Mouse (Mus musculus) embryonic facial prominence, embryonic 13.5 days (tissue): ENCODE data around the gene Akap10. TPM values are rescaled to one million over a fixed set of nuclear protein-coding genes. Genes with fewer than 3 reads are reported as not detected.
A peak's percentile ranks its signal among the peaks of the same experiment; 100 is the strongest.
"Not testable (repeated sequence)": the region's sequence is repeated elsewhere in the genome, so short reads cannot be mapped to it uniquely, and the experiment has no call there.

Experiments
- ATAC-seq: fragments of 200-750 bp; cut with Nextera tagmentation; 2 replicates; pipeline ENCODE4 v1.8.0; 2017; ENCODE audit warnings: low read depth; ENCODE audit not compliant: insufficient number of reproducible peaks, insufficient read depth, low FRiP score, low TSS enrichment
- H3K27ac ChIP-seq: fragments of 300-500 bp; sonication (generic); 2 replicates; pipeline ENCODE4 v1.5.1; 2015; ENCODE audit warnings: moderate library complexity, mild to moderate bottlenecking, inconsistent platforms
- H3K27me3 ChIP-seq: fragments of 300-500 bp; sonication (generic); 2 replicates; pipeline ENCODE4 v1.6.1; 2015; ENCODE audit warnings: mild to moderate bottlenecking, inconsistent platforms
- H3K36me3 ChIP-seq: fragments of 300-500 bp; sonication (generic); 2 replicates; pipeline ENCODE4 v1.6.1; 2015; ENCODE audit warnings: mild to moderate bottlenecking, inconsistent platforms
- H3K4me1 ChIP-seq: fragments of 300-500 bp; sonication (generic); 2 replicates; pipeline ENCODE4 v1.6.1; 2015; ENCODE audit warnings: inconsistent platforms
- H3K4me2 ChIP-seq: fragments of 300-500 bp; sonication (generic); 2 replicates; pipeline ENCODE4 v1.6.1; 2015; ENCODE audit warnings: moderate library complexity, mild to moderate bottlenecking, inconsistent platforms
- H3K4me3 ChIP-seq: fragments of 300-500 bp; sonication (generic); 2 replicates; pipeline ENCODE4 v1.5.1; 2015; ENCODE audit warnings: mild to moderate bottlenecking, inconsistent platforms
- H3K9ac ChIP-seq: fragments of 300-500 bp; sonication (generic); 2 replicates; pipeline ENCODE4 v1.6.1; 2015; ENCODE audit warnings: mild to moderate bottlenecking, inconsistent platforms
- H3K9me3 ChIP-seq: fragments of 300-500 bp; sonication (generic); 2 replicates; pipeline ENCODE4 v1.6.1; 2016; ENCODE audit warnings: inconsistent platforms
- WGBS: fragments of 180-500 bp; shearing (Covaris S2); methylation state at CpG from one replicate; pipeline ENCODE4 v1.1.7; 2015; ENCODE audit warnings: mixed read lengths; 5-methylcytosine and 5-hydroxymethylcytosine counted together
- polyA plus RNA-seq: library from polyadenylated mRNA; unstranded; fragments of >200 nt; fragmentation: Nextera tagmentation; extraction: Ambion mirVana; gene quantifications from 2 replicates; pipeline ENCODE4 v1.2.1, GENCODE M21; 2015

Akap10 gene
- polyA plus RNA-seq, 1 experiment from 2014 or later: 19.3 TPM

GRCm38 (mm10) chr11:61854211-61854987 lies 75.7 kb downstream of the Akap10 start:
- under 1% methylated on average over 87 of the region's 87 CpGs for WGBS
- H3K36me3 ChIP-seq: peaks cover 5% of the 10 kb centered on the region; the same call in 1 of the 2 replicates
- H3K4me1 ChIP-seq: peaks cover 5% of the 10 kb centered on the region
- peak overlapping the region; percentile 94 for H3K9ac ChIP-seq
- H3K4me2 ChIP-seq: peak overlapping the region; percentile 80
- peak overlapping the region; percentile 91 for H3K27ac ChIP-seq
- ATAC-seq: peak; percentile 67
- H3K4me3 ChIP-seq: peak overlapping the region; percentile 92
- H3K9me3 ChIP-seq: no peaks in the 10 kb centered on the region
- H3K27me3 ChIP-seq: no peaks in the 10 kb centered on the region

DNA sequence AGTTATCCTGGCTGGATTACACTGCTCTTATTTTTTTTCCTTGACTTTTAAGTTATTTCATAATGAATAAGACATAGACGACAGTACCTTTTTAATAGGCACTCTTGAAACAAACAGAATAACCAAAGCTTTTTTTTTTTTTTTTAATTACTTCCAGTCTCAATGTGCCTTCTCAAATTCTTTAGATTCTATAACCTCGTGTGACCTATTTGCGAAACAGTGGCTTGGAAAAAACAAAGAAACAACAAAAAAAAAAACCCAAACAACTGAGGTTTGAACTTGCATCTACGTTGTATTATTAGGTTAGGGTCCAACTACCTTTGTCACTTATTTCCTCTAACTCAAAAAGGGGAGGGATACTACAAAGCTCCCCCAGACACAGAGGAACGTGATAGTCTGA lies 76.4 kb downstream of the Akap10 start:
- no peak for ATAC-seq
- Histone ChIP-seq H3K9ac (peak overlapping the region; percentile 94), H3K27ac (peak overlapping the region; percentile 91), H3K36me3 (peaks cover 8% of the 10 kb centered on the region; the same call in 1 of the 2 replicates), H3K4me1 (peaks cover 5% of the 10 kb centered on the region), H3K4me2 (peak overlapping the region; percentile 80), H3K4me3 (peak overlapping the region; percentile 92), H3K27me3 (no peaks in the 10 kb centered on the region), H3K9me3 (no peaks in the 10 kb centered on the region)
- WGBS: 6% methylated on average over 5 of the region's 5 CpGs

GRCm38 (mm10) chr11:61852916-61853315 lies 77.1 kb downstream of the Akap10 start:
- H3K27ac ChIP-seq: no peak overlapping the region
- H3K9ac ChIP-seq: no peak overlapping the region
- no peak overlapping the region for H3K4me3 ChIP-seq
- no peaks in the 10 kb centered on the region for H3K27me3 ChIP-seq
- H3K4me1 ChIP-seq: peaks cover 5% of the 10 kb centered on the region
- H3K9me3 ChIP-seq: no peaks in the 10 kb centered on the region
- H3K4me2 ChIP-seq: peak overlapping the region; percentile 27
- peaks cover 8% of the 10 kb centered on the region; the same call in 1 of the 2 replicates for H3K36me3 ChIP-seq
- no peak for ATAC-seq

- ATAC-seq: no peak
- WGBS: 78% methylated on average over 3 of the region's 3 CpGs
- H3K27me3 ChIP-seq: no peaks in the 10 kb centered on the region
Measured at GRCm38 (mm10) chr11:61851195-61851594, 78.9 kb downstream of the Akap10 start.

DNA sequence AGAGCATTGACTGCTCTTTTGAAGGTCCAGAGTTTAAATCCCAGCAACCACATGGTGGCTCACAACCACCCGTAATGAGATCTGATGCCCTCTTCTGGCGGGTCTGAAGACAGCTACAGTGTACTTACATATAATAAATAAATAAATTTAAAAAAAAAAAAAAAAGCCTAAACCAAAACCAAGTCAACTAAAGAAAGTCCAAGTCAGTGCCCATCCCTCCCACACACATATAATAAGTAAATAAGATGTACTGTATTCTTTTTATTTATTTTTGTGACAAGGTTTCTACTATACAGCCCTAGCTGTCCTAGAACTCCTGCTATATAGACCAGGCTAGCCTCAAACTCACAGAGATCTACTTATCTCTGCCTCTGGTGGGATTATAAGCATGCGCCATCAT lies 89.4 kb downstream of the Akap10 start:
- H3K4me2 ChIP-seq, H3K9ac ChIP-seq, ATAC-seq, H3K27ac ChIP-seq, H3K4me3 ChIP-seq, H3K27me3 ChIP-seq, H3K9me3 ChIP-seq, H3K4me1 ChIP-seq: not testable (repeated sequence)
- WGBS: 67% methylated on average over 3 of the region's 3 CpGs
- H3K36me3 ChIP-seq: peaks cover 46% of the 10 kb centered on the region

More at GRCm38 (mm10) chr11:61851195-61851594, 78.9 kb downstream of the Akap10 start:
- H3K9me3 ChIP-seq: no peaks in the 10 kb centered on the region
- no peak overlapping the region for H3K4me3 ChIP-seq
- peaks cover 5% of the 10 kb centered on the region for H3K4me1 ChIP-seq
- no peak overlapping the region for H3K9ac ChIP-seq
- peaks cover 8% of the 10 kb centered on the region; the same call in 1 of the 2 replicates for H3K36me3 ChIP-seq
- H3K27ac ChIP-seq: no peak overlapping the region
- no peak overlapping the region for H3K4me2 ChIP-seq

GRCm38 (mm10) chr11:61839940-61840339 lies 90.1 kb downstream of the Akap10 start:
- Histone ChIP-seq H3K4me1 (no peaks in the 10 kb centered on the region), H3K4me2 (no peak overlapping the region), H3K36me3 (peaks cover 42% of the 10 kb centered on the region), H3K27ac (no peak overlapping the region), H3K4me3 (no peak overlapping the region), H3K9ac (no peak overlapping the region), H3K9me3 (no peaks in the 10 kb centered on the region), H3K27me3 (no peaks in the 10 kb centered on the region)
- no peak for ATAC-seq

- 90% methylated on average over 1 of the region's 1 CpGs for WGBS
- no peaks in the 10 kb centered on the region for H3K9me3 ChIP-seq
- H3K9ac ChIP-seq: no peak overlapping the region
- no peak overlapping the region for H3K4me2 ChIP-seq
- H3K4me3 ChIP-seq: no peak overlapping the region
- H3K4me1 ChIP-seq: no peaks in the 10 kb centered on the region
- no peak overlapping the region for H3K27ac ChIP-seq
- H3K36me3 ChIP-seq: peaks cover 46% of the 10 kb centered on the region
- ATAC-seq: no peak
- no peaks in the 10 kb centered on the region for H3K27me3 ChIP-seq
Measured at GRCm38 (mm10) chr11:61839182-61839581, 90.9 kb downstream of the Akap10 start.

Other genes starting within 250 kb of the Akap10 start
- gene Fam83g, start 246.2 kb downstream of the Akap10 start, polyA plus RNA-seq: 2.8 and 3.9 TPM in 2 replicates
- gene Slc5a10, start 209.4 kb downstream of the Akap10 start, polyA plus RNA-seq: not detected in 2 replicates
- gene Prpsap2, start 168.2 kb downstream of the Akap10 start, polyA plus RNA-seq: 35.0 and 38.1 TPM in 2 replicates
- 16.7 and 20.3 TPM in 2 replicates for gene Ulk2, start 75.2 kb downstream of the Akap10 start, polyA plus RNA-seq
- gene Specc1, start 26.5 kb upstream of the Akap10 start, polyA plus RNA-seq: 14.1 and 14.5 TPM in 2 replicates